8 mouse cellular contexts compared by ENCODE assay signal in the genomic region with DNA sequence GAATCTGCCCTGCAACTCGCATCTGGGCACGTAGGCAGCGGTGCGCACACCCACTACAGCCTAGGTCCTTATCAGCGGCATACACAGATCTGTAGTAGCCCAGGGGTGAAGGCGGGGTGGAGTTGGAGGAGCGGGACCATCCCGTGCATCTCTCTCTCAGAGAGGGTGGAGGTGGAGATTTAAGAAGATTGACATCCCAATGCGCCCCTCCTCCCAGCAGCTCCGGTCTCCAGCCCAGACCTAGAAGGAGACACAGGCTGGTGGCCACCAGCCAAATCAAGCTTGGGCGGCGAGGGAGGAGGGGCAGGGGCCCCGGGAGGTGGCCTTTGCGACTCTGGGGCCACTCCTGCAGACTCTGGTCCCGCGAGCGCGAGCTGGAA. TPM values are rescaled to one million over a fixed set of nuclear protein-coding genes. Genes with fewer than 3 reads are reported as not detected.
DNase-seq lines count a peak whose midpoint lies in the region; ATAC-seq and TF ChIP-seq lines count a peak whose summit lies in the region.

A gene (plus strand): TSS at position 274 of the 380 bp plus-strand sequence.

- DNase-seq in gastrocnemius, postnatal 14 days, result peak; percentile 11
- DNase-seq in gastrocnemius, postnatal 25 days, result no peak
- peak; percentile 99 for DNase-seq in MEL (ENCODE audit: low read depth, low spot score)
- DNase-seq in layer of hippocampus, postnatal 36 days, result peak; percentile 57 to 58
- peak; percentile 93 for DNase-seq in midbrain, embryonic 11.5 days (ENCODE audit: low spot score, missing footprints)
- peak; percentile 44 for DNase-seq in testis, postnatal 10 days (ENCODE audit: low spot score)

- no peaks in the 10 kb centered on the region for H3K9me3 ChIP-seq in MEL (replicated peaks; ENCODE audit: insufficient read depth, low read length)
- no peaks in the 10 kb centered on the region for H3K9me3 ChIP-seq in midbrain, embryonic 11.5 days (ENCODE audit: control insufficient read depth, low read length)

- peaks cover 19 to 35% of the 10 kb centered on the region in 2 experiments for H3K4me1 ChIP-seq in MEL (ENCODE audit: control insufficient read depth in 1 of 2, insufficient read depth in 2 of 2, low read length in 2 of 2)
- H3K4me1 ChIP-seq in midbrain, embryonic 11.5 days (ENCODE audit: control insufficient read depth, insufficient read depth, low read length), result peaks cover 7% of the 10 kb centered on the region; the same call in 1 of the 2 replicates

- peak within 1 kb of the TSS; percentile 65 for H3K9ac ChIP-seq in MEL (ENCODE audit: control insufficient read depth, low read depth, low read length, poor library complexity, severe bottlenecking)
- peak within 1 kb of the TSS; percentile 66 for H3K9ac ChIP-seq in midbrain, embryonic 11.5 days (ENCODE audit: low read length)

- TF ChIP-seq RAD21 in MEL (IDR thresholded peaks at IDR 0.05; ENCODE audit: low read depth, low read length), result no peak

- intact Hi-C loops in gastrocnemius, postnatal 14 days (cut with DNase I; ENCODE audit: low total_unique reads), result no loop called here

- peak within 1 kb of the TSS; percentile 99 for H3K4me2 ChIP-seq in midbrain, embryonic 11.5 days

- WGBS in midbrain, embryonic 11.5 days, result 1% methylated on average over 18 of the region's 18 CpGs

- peaks cover 0 to 22% of the 10 kb centered on the region in 2 experiments; a peak in 3 of 4 replicates for H3K36me3 ChIP-seq in MEL (ENCODE audit: control insufficient read depth in 1 of 2, insufficient read depth in 2 of 2, low read length in 2 of 2)
- H3K36me3 ChIP-seq in midbrain, embryonic 11.5 days (ENCODE audit: control insufficient read depth, insufficient read depth, low read length), result no peaks in the 10 kb centered on the region

- no peak; a peak in 1 of 4 replicates for TF ChIP-seq POLR2A in MEL (IDR thresholded peaks at IDR 0.05; ENCODE audit: control insufficient read depth in 1 of 2, insufficient read depth in 1 of 2, low read depth in 1 of 2, low read length in 2 of 2, poor library complexity in 1 of 2)

- peak; percentile 88 for ATAC-seq in common myeloid progenitor, adult 5-6 weeks (replicated peaks; ENCODE audit: low read depth, poor library complexity, severe bottlenecking)
- 0 out of 2 replicates have a peak, but pooled peaks have one; percentile 17 for ATAC-seq in granulocyte monocyte progenitor cell, adult 5-6 weeks (replicated peaks; ENCODE audit: poor library complexity, severe bottlenecking)
- peak; percentile 83 for ATAC-seq in midbrain, embryonic 11.5 days (ENCODE audit: low FRiP score)

- no peak for TF ChIP-seq CTCF in MEL (IDR thresholded peaks at IDR 0.05 in 2 of 3, conservative IDR thresholded peaks at IDR 0.05 in 1 of 3; ENCODE audit: control insufficient read depth in 1 of 3, insufficient read depth in 1 of 3, low read depth in 2 of 3, low read length in 3 of 3, poor library complexity in 1 of 3, severe bottlenecking in 1 of 3)

- peak; percentile 66 to 83 for TF ChIP-seq EP300 in MEL (IDR thresholded peaks at IDR 0.05; ENCODE audit: low read depth in 1 of 2, low read length in 2 of 2)

- peak within 1 kb of the TSS; percentile 76 to 83 for H3K4me3 ChIP-seq in MEL (ENCODE audit: control insufficient read depth in 1 of 2, insufficient read depth in 1 of 2, low read depth in 2 of 2, low read length in 2 of 2)
- peak within 1 kb of the TSS; percentile 53 for H3K4me3 ChIP-seq in midbrain, embryonic 11.5 days (ENCODE audit: low read depth, low read length)

- peak within 1 kb of the TSS; percentile 56 for H3K27ac ChIP-seq in MEL (ENCODE audit: control insufficient read depth, low read depth, low read length)
- no peak within 1 kb of the TSS for H3K27ac ChIP-seq in midbrain, embryonic 11.5 days (ENCODE audit: low read depth, low read length)

- H3K79me2 ChIP-seq in MEL (ENCODE audit: control insufficient read depth, insufficient read depth, low read length, poor library complexity), result no peaks in the 10 kb centered on the region; the same call in 1 of the 2 replicates

- no peaks in the 10 kb centered on the region for H3K27me3 ChIP-seq in MEL (ENCODE audit: control insufficient read depth in 1 of 2, insufficient read depth in 2 of 2, low read length in 2 of 2)
- peaks cover 24% of the 10 kb centered on the region for H3K27me3 ChIP-seq in midbrain, embryonic 11.5 days (ENCODE audit: control insufficient read depth, insufficient read depth, low read length)

TF ChIP-seq in MEL, 35 proteins besides CTCF, POLR2A, EP300 and RAD21:
- TF ChIP-seq MXI1 (IDR thresholded peaks at IDR 0.05; ENCODE audit: low read depth, low read length) (peak; percentile 55), HCFC1 (IDR thresholded peaks at IDR 0.05; ENCODE audit: low read depth, low read length) (no peak), NRF1 (IDR thresholded peaks at IDR 0.05; ENCODE audit: insufficient read depth, low read depth, low read length, poor library complexity, severe bottlenecking) (no peak), TCF12 (IDR thresholded peaks at IDR 0.05; ENCODE audit: low read depth, low read length) (peak; percentile 90), GABPA (IDR thresholded peaks at IDR 0.05; ENCODE audit: low read depth, low read length) (no peak), RCOR1 (IDR thresholded peaks at IDR 0.05; ENCODE audit: low read depth, low read length) (peak; percentile 67; the same call in 1 of the 2 replicates), CHD2 (IDR thresholded peaks at IDR 0.05; ENCODE audit: low read length) (peak; percentile 9; the same call in 1 of the 2 replicates), MAX (IDR thresholded peaks at IDR 0.05; ENCODE audit: low read length) (no peak; the same call in none of the 2 replicates), GATA1 (IDR thresholded peaks at IDR 0.05; ENCODE audit: low read depth, low read length) (peak; percentile 90), TAL1 (IDR thresholded peaks at IDR 0.05; ENCODE audit: low read length) (peak; percentile 88), MAZ (IDR thresholded peaks at IDR 0.05; ENCODE audit: low read depth, low read length) (peak; percentile 96), ETS1 (IDR thresholded peaks at IDR 0.05; ENCODE audit: low read depth, low read length) (peak; percentile 79), SIN3A (IDR thresholded peaks at IDR 0.05; ENCODE audit: low read length) (peak; percentile 53), ELF1 (IDR thresholded peaks at IDR 0.05; ENCODE audit: low read depth, low read length) (0 out of 2 replicates have a peak, but pooled peaks have one; percentile 22)

RNA-seq across cellular contexts. Expression of the gene that starts here (rescaled TPM):
- under 1 TPM in 1 of 2 experiments, not detected in 1; 0.04 TPM for total RNA-seq in gastrocnemius, postnatal 14 days (2021)
- total RNA-seq in gastrocnemius, postnatal 25 days (2021), result not detected
- total RNA-seq in MEL (2012; rRNA removed), result 2.1 and 3.9 TPM in 2 replicates
- 1 to 10 TPM in 1 of 2 experiments, not detected in 1; 7.9 TPM for polyA plus RNA-seq in MEL (2012; ENCODE audit: insufficient read depth in 1 of 2, insufficient read length in 2 of 2, low read depth in 1 of 2, low replicate concordance in 2 of 2, missing spikeins in 1 of 2)
- total RNA-seq in common myeloid progenitor, adult 5-6 weeks (2017), result 0.05 and 0.18 TPM in 2 replicates
- not detected in 2 replicates for total RNA-seq in granulocyte monocyte progenitor cell, adult 5-6 weeks (2014; fragmentation: Nextera tagmentation)
- not detected in 2 replicates for total RNA-seq in granulocyte monocyte progenitor cell, adult 5-6 weeks (2017)
- total RNA-seq in layer of hippocampus, postnatal 36 days (2021), result 1 to 10 TPM; 8.7 to 9.7 TPM
- 1.7 and 2.2 TPM in 2 replicates for polyA plus RNA-seq in midbrain, embryonic 11.5 days (2014; fragmentation: Nextera tagmentation; extraction: Ambion mirVana)

Comparison
In these comparisons a context has a peak if more than half of its experiments do, and no peak if none do; other contexts are left out.
1. Peak in DNase-seq in gastrocnemius, postnatal 14 days; RNA of the gene not detected or under 1 TPM.
2. Peak in ATAC-seq in common myeloid progenitor, adult 5-6 weeks; RNA of the gene not detected or under 1 TPM.
3. Peak in ATAC-seq in granulocyte monocyte progenitor cell, adult 5-6 weeks; RNA of the gene not detected or under 1 TPM.
4. ATAC-seq: peak in every context shown above with its lines; median percentile 88 in common myeloid progenitor, adult 5-6 weeks; 83 in midbrain, embryonic 11.5 days; 17 in granulocyte monocyte progenitor cell, adult 5-6 weeks.